In genomic region chr6:120191396-120192170, GRCm38 (mm10) we compare ENCODE assay signal across 10 mouse cellular contexts.
DNase-seq lines count a peak whose midpoint lies in the region; ATAC-seq and TF ChIP-seq lines count a peak whose summit lies in the region.
"Had no signal": no experiment of that assay in that cellular context is flagged by ENCODE, and none has a peak within 500 bp of the region (broad histone marks: within the 10 kb centered on the region; RNA-seq: fewer than 3 reads in every experiment).

No protein-coding gene starts in this region.

- WGBS in midbrain, embryonic 10.5 days: 44% methylated on average over 7 of the region's 7 CpGs
- WGBS in midbrain, embryonic 13.5 days: 51% methylated on average over 7 of the region's 7 CpGs
- WGBS in forebrain, embryonic 16.5 days: 57% methylated on average over 7 of the region's 7 CpGs
- 50% methylated on average over 7 of the region's 7 CpGs for WGBS in stomach, postnatal 0 days

- peak; percentile 92 for DNase-seq in heart, adult 11 months
- DNase-seq in heart, postnatal 25 days (ENCODE audit: low spot score): no peak
- DNase-seq in midbrain, embryonic 10.5 days (ENCODE audit: low spot score): no peak
- DNase-seq in stomach, postnatal 0 days (ENCODE audit: low spot score): no peak
- no peak for DNase-seq in spleen, postnatal 10 days (ENCODE audit: low spot score in 2 of 2)
- DNase-seq in right cerebral cortex, postnatal 25 days: no peak

- H3K9me3 ChIP-seq in midbrain, embryonic 10.5 days (replicated peaks): no peaks in the 10 kb centered on the region
- no peaks in the 10 kb centered on the region for H3K9me3 ChIP-seq in midbrain, embryonic 13.5 days
- no peaks in the 10 kb centered on the region for H3K9me3 ChIP-seq in forebrain, embryonic 16.5 days (ENCODE audit: control insufficient read depth, low read length)
- H3K9me3 ChIP-seq in stomach, postnatal 0 days (ENCODE audit: control insufficient read depth, low read length): no peaks in the 10 kb centered on the region
- H3K9me3 ChIP-seq: intestine, embryonic 15.5 days; stomach, embryonic 15.5 days had no signal

- no peak for TF ChIP-seq CTCF in stomach, postnatal 0 days (IDR thresholded peaks at IDR 0.05; ENCODE audit: low read depth)

- H3K4me2 ChIP-seq in midbrain, embryonic 13.5 days (replicated peaks): no peak overlapping the region
- H3K4me2 ChIP-seq in forebrain, embryonic 16.5 days (ENCODE audit: low read length): peak overlapping the region; percentile 1; the same call in 1 of the 2 replicates
- peak overlapping the region; percentile 39 for H3K4me2 ChIP-seq in stomach, postnatal 0 days (replicated peaks; ENCODE audit: low read depth)
- H3K4me2 ChIP-seq: intestine, embryonic 15.5 days had no signal

- no peaks in the 10 kb centered on the region for H3K36me3 ChIP-seq in midbrain, embryonic 10.5 days
- H3K36me3 ChIP-seq in midbrain, embryonic 13.5 days: no peaks in the 10 kb centered on the region
- H3K36me3 ChIP-seq in forebrain, embryonic 16.5 days (ENCODE audit: control insufficient read depth, insufficient read depth): no peaks in the 10 kb centered on the region
- H3K36me3 ChIP-seq in stomach, postnatal 0 days (ENCODE audit: control insufficient read depth, insufficient read depth, low read length): no peaks in the 10 kb centered on the region
- H3K36me3 ChIP-seq: intestine, embryonic 15.5 days; stomach, embryonic 15.5 days had no signal

- no peak for TF ChIP-seq EP300 in stomach, postnatal 0 days (optimal IDR thresholded peaks at IDR 0.05)

- no peak overlapping the region for H3K9ac ChIP-seq in midbrain, embryonic 13.5 days (replicated peaks)
- no peak overlapping the region for H3K9ac ChIP-seq in forebrain, embryonic 16.5 days (replicated peaks; ENCODE audit: low read depth, low read length)
- H3K9ac ChIP-seq in stomach, postnatal 0 days (ENCODE audit: low read length): no peak overlapping the region
- H3K9ac ChIP-seq: intestine, embryonic 15.5 days; stomach, embryonic 15.5 days had no signal

- H3K4me3 ChIP-seq in midbrain, embryonic 10.5 days: peak overlapping the region; percentile 32
- no peak overlapping the region for H3K4me3 ChIP-seq in midbrain, embryonic 13.5 days (replicated peaks)
- no peak overlapping the region for H3K4me3 ChIP-seq in forebrain, embryonic 16.5 days (replicated peaks; ENCODE audit: low read length)
- no peak overlapping the region for H3K4me3 ChIP-seq in stomach, postnatal 0 days (ENCODE audit: low read depth, low read length)
- H3K4me3 ChIP-seq: intestine, embryonic 15.5 days; stomach, embryonic 15.5 days had no signal

- H3K4me1 ChIP-seq in midbrain, embryonic 10.5 days: peaks cover 54% of the 10 kb centered on the region
- peaks cover 21% of the 10 kb centered on the region for H3K4me1 ChIP-seq in midbrain, embryonic 13.5 days (replicated peaks)
- peaks cover 10% of the 10 kb centered on the region for H3K4me1 ChIP-seq in forebrain, embryonic 16.5 days (replicated peaks; ENCODE audit: control insufficient read depth, insufficient read depth, low read length)
- peaks cover 6% of the 10 kb centered on the region for H3K4me1 ChIP-seq in stomach, postnatal 0 days (replicated peaks; ENCODE audit: control insufficient read depth, insufficient read depth)

- H3K27me3 ChIP-seq in midbrain, embryonic 10.5 days (ENCODE audit: low read depth, poor library complexity, severe bottlenecking): peaks cover 49% of the 10 kb centered on the region
- peaks cover 17% of the 10 kb centered on the region for H3K27me3 ChIP-seq in midbrain, embryonic 13.5 days
- no peaks in the 10 kb centered on the region for H3K27me3 ChIP-seq in forebrain, embryonic 16.5 days (replicated peaks; ENCODE audit: control insufficient read depth, insufficient read depth, low read length)
- H3K27me3 ChIP-seq in stomach, postnatal 0 days (ENCODE audit: control insufficient read depth, insufficient read depth, low read length): no peaks in the 10 kb centered on the region
- H3K27me3 ChIP-seq: intestine, embryonic 15.5 days; stomach, embryonic 15.5 days had no signal

- no peak for ATAC-seq in midbrain, embryonic 13.5 days
- ATAC-seq in forebrain, embryonic 16.5 days: no peak
- no peak for ATAC-seq in stomach, postnatal 0 days (ENCODE audit: low FRiP score, low TSS enrichment)

- intact Hi-C loops in heart, postnatal 25 days (cut with DNase I): loop anchor here (2.0 kb wide), 1 partner anchor 77 kb away; no protein-coding TSS in a partner anchor

- peak overlapping the region; percentile 87 for H3K27ac ChIP-seq in midbrain, embryonic 10.5 days (replicated peaks)
- H3K27ac ChIP-seq in midbrain, embryonic 13.5 days: no peak overlapping the region
- H3K27ac ChIP-seq in forebrain, embryonic 16.5 days (ENCODE audit: low read length): no peak overlapping the region
- H3K27ac ChIP-seq in stomach, postnatal 0 days (replicated peaks): peak overlapping the region; percentile 61
- H3K27ac ChIP-seq: intestine, embryonic 15.5 days; stomach, embryonic 15.5 days had no signal

Comparison
In these comparisons a context has a peak if more than half of its experiments do, and no peak if none do; other contexts are left out.
1. H3K27ac ChIP-seq: peak in midbrain, embryonic 10.5 days (single experiment) and stomach, postnatal 0 days (single experiment); none in midbrain, embryonic 13.5 days (single experiment) and forebrain, embryonic 16.5 days (single experiment).